8 mouse cellular contexts compared by ENCODE assay signal in the genomic region with DNA sequence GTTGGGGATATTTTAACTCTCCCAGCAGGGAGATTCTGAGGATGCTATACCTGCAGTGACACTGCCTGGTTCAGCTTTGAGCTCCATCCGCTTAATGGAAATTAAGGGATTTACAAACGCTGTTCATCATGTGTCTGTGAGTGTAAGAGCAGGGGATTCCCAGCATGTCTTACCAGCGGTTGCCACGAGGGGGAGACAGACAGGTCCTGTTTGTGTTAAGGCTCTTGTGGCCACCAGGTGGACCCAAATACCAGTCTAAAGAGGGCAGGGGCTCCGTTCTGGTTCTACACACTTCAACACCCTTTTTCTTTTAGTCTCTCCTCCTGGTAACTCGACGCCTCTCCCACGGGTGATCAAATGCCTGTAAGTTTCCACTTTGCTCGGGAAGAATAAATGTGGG. TPM values are rescaled to one million over a fixed set of nuclear protein-coding genes. Genes with fewer than 3 reads are reported as not detected.
DNase-seq lines count a peak whose midpoint lies in the region; ATAC-seq and TF ChIP-seq lines count a peak whose summit lies in the region.

No protein-coding gene starts in this region.

- H3K4me3 ChIP-seq in hindbrain, embryonic 12.5 days, result no peak overlapping the region
- no peak overlapping the region for H3K4me3 ChIP-seq in lung, postnatal 0 days (ENCODE audit: low read depth, low read length)

- no peak overlapping the region for H3K9ac ChIP-seq in hindbrain, embryonic 12.5 days
- no peak overlapping the region for H3K9ac ChIP-seq in lung, postnatal 0 days (replicated peaks; ENCODE audit: low read depth)

- H3K27me3 ChIP-seq in hindbrain, embryonic 12.5 days, result peaks cover 5% of the 10 kb centered on the region; the same call in 1 of the 2 replicates
- H3K27me3 ChIP-seq in lung, postnatal 0 days (replicated peaks; ENCODE audit: insufficient read depth, low read length), result no peaks in the 10 kb centered on the region

- H3K4me1 ChIP-seq in hindbrain, embryonic 12.5 days, result no peaks in the 10 kb centered on the region
- no peaks in the 10 kb centered on the region for H3K4me1 ChIP-seq in lung, postnatal 0 days (ENCODE audit: insufficient read depth, low read depth, low read length)

- TF ChIP-seq CTCF in lung, postnatal 0 days (IDR thresholded peaks at IDR 0.05), result peak; percentile 100

- H3K36me3 ChIP-seq in hindbrain, embryonic 12.5 days, result no peaks in the 10 kb centered on the region
- H3K36me3 ChIP-seq in lung, postnatal 0 days (ENCODE audit: insufficient read depth, low read length), result no peaks in the 10 kb centered on the region

- peak; percentile 98 for DNase-seq in MN1 (ENCODE audit: low spot score)
- peak; percentile 97 for DNase-seq in cerebellum, adult 8-10 months
- DNase-seq in layer of hippocampus, postnatal 10 days (ENCODE audit: low spot score in 2 of 2), result peak; percentile 98 to 99
- DNase-seq in lung, postnatal 0 days (ENCODE audit: low spot score), result peak; percentile 95
- peak; percentile 96 for DNase-seq in retina, adult 2 months (ENCODE audit: low read depth, low spot score)
- DNase-seq in thymus, postnatal 25 days, result peak; percentile 92

- H3K9me3 ChIP-seq in hindbrain, embryonic 12.5 days (replicated peaks), result peaks cover 5% of the 10 kb centered on the region
- no peaks in the 10 kb centered on the region for H3K9me3 ChIP-seq in lung, postnatal 0 days (ENCODE audit: low read length)

- no peak for TF ChIP-seq EP300 in lung, postnatal 0 days (IDR thresholded peaks at IDR 0.05)

- no peak overlapping the region for H3K4me2 ChIP-seq in hindbrain, embryonic 12.5 days (replicated peaks)
- H3K4me2 ChIP-seq in lung, postnatal 0 days (replicated peaks; ENCODE audit: low read depth, low read length), result no peak overlapping the region

- peak; percentile 96 for ATAC-seq in frontal cortex, adult (ENCODE audit: low TSS enrichment)
- ATAC-seq in hindbrain, embryonic 12.5 days (ENCODE audit: low FRiP score), result peak; percentile 70
- peak; percentile 86 for ATAC-seq in lung, postnatal 0 days

- H3K27ac ChIP-seq in hindbrain, embryonic 12.5 days, result no peak overlapping the region
- no peak overlapping the region for H3K27ac ChIP-seq in lung, postnatal 0 days (ENCODE audit: low read length)

- 5% methylated on average over 9 of the region's 9 CpGs for WGBS in hindbrain, embryonic 12.5 days
- WGBS in lung, postnatal 0 days, result 3% methylated on average over 9 of the region's 9 CpGs

RNA-seq across cellular contexts. Expression of a gene that starts 17.9 kb away (rescaled TPM):
- polyA plus RNA-seq in hindbrain, embryonic 12.5 days (2016; fragmentation: Nextera tagmentation; extraction: Ambion mirVana), result 14.8 and 15.0 TPM in 2 replicates
- 10 to 100 TPM in 1 of 2 experiments, 1 to 10 TPM in 1; 7.4 to 10.3 TPM for total RNA-seq in layer of hippocampus, postnatal 10 days (2021)
- polyA plus RNA-seq in lung, postnatal 0 days (2015; fragmentation: Nextera tagmentation; extraction: Ambion mirVana), result 6.7 and 7.4 TPM in 2 replicates

RNA-seq across cellular contexts. Expression of a gene that starts 59.5 kb away (rescaled TPM):
- 50.5 and 51.1 TPM in 2 replicates for polyA plus RNA-seq in hindbrain, embryonic 12.5 days (2016; fragmentation: Nextera tagmentation; extraction: Ambion mirVana)
- 10 to 100 TPM; 78.9 to 88.9 TPM for total RNA-seq in layer of hippocampus, postnatal 10 days (2021)
- 63.9 and 67.9 TPM in 2 replicates for polyA plus RNA-seq in lung, postnatal 0 days (2015; fragmentation: Nextera tagmentation; extraction: Ambion mirVana)
